Mouse (Mus musculus) G1E-ER4 (cell line): Measurements from ENCODE around the gene Atp6ap1. TPM values are rescaled to one million over a fixed set of nuclear protein-coding genes. Genes with fewer than 3 reads are reported as not detected.

Experiments
- GATA1 ChIP-seq: IDR thresholded peaks from one replicate; pipeline ENCODE4 v1.8.0; 2012; ENCODE audit warnings: low read length, inconsistent platforms
- polyA plus RNA-seq: library from polyadenylated mRNA; stranded (reverse); fragments of >175 nt; gene quantifications from 2 replicates; pipeline ENCODE4 v1.2.3, GENCODE M21; 2012

The Atp6ap1 gene
- polyA plus RNA-seq, 1 experiment, result 10.2 TPM

GRCm38 (mm10) chrX:74282395-74283091 is 14.4 kb upstream of the Atp6ap1 start:
- no peak for TF ChIP-seq GATA1

- TF ChIP-seq GATA1, result no peak
Measured at GRCm38 (mm10) chrX:74283092-74283437, 13.8 kb upstream of the Atp6ap1 start.

GRCm38 (mm10) chrX:74293431-74293830 is 3.5 kb upstream of the Atp6ap1 start:
- no peak for TF ChIP-seq GATA1

GRCm38 (mm10) chrX:74298348-74298747 is 1.5 kb downstream of the Atp6ap1 start:
- TF ChIP-seq GATA1, result no peak

- no peak for TF ChIP-seq GATA1
Measured at GRCm38 (mm10) chrX:74299721-74300120, 2.8 kb downstream of the Atp6ap1 start.

- TF ChIP-seq GATA1, result no peak
Measured at GRCm38 (mm10) chrX:74304867-74305700, 8.2 kb downstream of the Atp6ap1 start, which contains the start of gene Gdi1. Gene Gdi1 (plus strand): TSS chrX:74304998.

GRCm38 (mm10) chrX:74312540-74313464 is 15.9 kb downstream of the Atp6ap1 start, which contains the start of gene Fam50a:
Gene Fam50a (plus strand): TSS chrX:74313033.
- no peak for TF ChIP-seq GATA1

GRCm38 (mm10) chrX:74328725-74329161 is 31.8 kb downstream of the Atp6ap1 start, which contains the start of gene Plxna3:
Gene Plxna3 (plus strand): TSS chrX:74329066.
- TF ChIP-seq GATA1, result no peak

GRCm38 (mm10) chrX:74329215-74329671 is 32.3 kb downstream of the Atp6ap1 start:
- no peak for TF ChIP-seq GATA1

GRCm38 (mm10) chrX:74330166-74330930 is 33.5 kb downstream of the Atp6ap1 start:
- TF ChIP-seq GATA1, result no peak

- TF ChIP-seq GATA1, result no peak
Measured at GRCm38 (mm10) chrX:74352645-74353466, 56.0 kb downstream of the Atp6ap1 start.

GRCm38 (mm10) chrX:74353467-74353770 is 56.5 kb downstream of the Atp6ap1 start, which contains the start of gene Lage3:
Gene Lage3 (minus strand): TSS chrX:74353618.
- TF ChIP-seq GATA1, result no peak

Other genes starting within 250 kb of the Atp6ap1 start
- not detected in 2 replicates for gene Opn1mw, start 169.6 kb upstream of the Atp6ap1 start, polyA plus RNA-seq
- 45.0 and 52.5 TPM in 2 replicates for gene Mecp2, start 161.7 kb upstream of the Atp6ap1 start, polyA plus RNA-seq
- not detected in 2 replicates for gene Tex28, start 129.3 kb upstream of the Atp6ap1 start, polyA plus RNA-seq
- not detected in 2 replicates for gene Tktl1, start 119.8 kb upstream of the Atp6ap1 start, polyA plus RNA-seq
- 66.0 and 78.5 TPM in 2 replicates for gene Flna, start 47.3 kb upstream of the Atp6ap1 start, polyA plus RNA-seq
- gene Emd, start 42.4 kb upstream of the Atp6ap1 start, polyA plus RNA-seq, result 29.1 and 54.9 TPM in 2 replicates
- 726 and 861 TPM in 2 replicates for gene Rpl10, start 26.3 kb upstream of the Atp6ap1 start, polyA plus RNA-seq
- gene Taz, start 15.2 kb upstream of the Atp6ap1 start, polyA plus RNA-seq, result 34.0 and 45.5 TPM in 2 replicates
- 0.35 TPM in 2 replicates for gene Dnase1l1, start 14.8 kb upstream of the Atp6ap1 start, polyA plus RNA-seq
- 28.9 and 30.8 TPM in 2 replicates for gene Gdi1, start 7.9 kb downstream of the Atp6ap1 start, polyA plus RNA-seq
- 33.8 and 42.2 TPM in 2 replicates for gene Fam50a, start 15.9 kb downstream of the Atp6ap1 start, polyA plus RNA-seq
- 16.8 and 17.4 TPM in 2 replicates for gene Plxna3, start 32.0 kb downstream of the Atp6ap1 start, polyA plus RNA-seq
- gene Lage3, start 56.5 kb downstream of the Atp6ap1 start, polyA plus RNA-seq, result 5.7 and 8.9 TPM in 2 replicates
- 28.9 and 40.3 TPM in 2 replicates for gene Ubl4a, start 76.1 kb downstream of the Atp6ap1 start, polyA plus RNA-seq
- 1.3 and 1.4 TPM in 2 replicates for gene Slc10a3, start 76.3 kb downstream of the Atp6ap1 start, polyA plus RNA-seq
- gene Fam3a, start 96.2 kb downstream of the Atp6ap1 start, polyA plus RNA-seq, result 5.6 and 7.3 TPM in 2 replicates
- 18.3 and 27.2 TPM in 2 replicates for gene Ikbkg, start 96.2 kb downstream of the Atp6ap1 start, polyA plus RNA-seq
- 7.2 and 18.4 TPM in 2 replicates for gene G6pdx, start 132.1 kb downstream of the Atp6ap1 start, polyA plus RNA-seq
- gene Gm6880, start 184.3 kb downstream of the Atp6ap1 start, polyA plus RNA-seq, result not detected in 2 replicates